Comparison of ENCODE assay signal across 32 mouse cellular contexts in the genomic region with DNA sequence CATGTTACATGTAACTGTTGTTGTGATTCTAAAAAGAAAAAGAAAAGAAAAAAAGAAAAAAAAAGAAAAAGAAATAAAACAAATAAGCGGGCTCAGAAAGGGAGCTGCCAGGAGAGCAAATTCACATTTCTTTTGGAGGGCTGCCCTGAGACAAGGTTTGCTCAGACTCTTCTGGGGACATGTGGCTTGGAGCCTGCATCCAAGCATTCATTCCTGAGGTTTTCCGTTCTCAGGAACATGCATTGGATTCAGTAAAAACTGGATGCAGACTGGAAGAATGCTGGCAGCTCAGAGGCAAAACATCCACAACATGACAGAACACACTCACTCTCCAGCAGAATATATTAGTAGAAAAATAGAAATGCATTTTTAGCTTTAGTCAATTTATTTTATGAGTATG. TPM values are rescaled to one million over a fixed set of nuclear protein-coding genes. Genes with fewer than 3 reads are reported as not detected.
"Had no signal": no experiment of that assay in that cellular context is flagged by ENCODE, and none has a peak within 500 bp of the region (broad histone marks: within the 10 kb centered on the region; RNA-seq: fewer than 3 reads in every experiment).

No protein-coding gene starts in this region.

- H3K36me3 ChIP-seq: heart, embryonic 13.5 days; heart, embryonic 15.5 days; hindbrain, embryonic 13.5 days; hindbrain, embryonic 15.5 days; kidney, embryonic 15.5 days; limb, embryonic 12.5 days; limb, embryonic 15.5 days; liver, embryonic 12.5 days had no signal

- ATAC-seq: hindbrain, postnatal 0 days; intestine, embryonic 16.5 days; liver, embryonic 12.5 days had no signal

- H3K9me3 ChIP-seq: heart, embryonic 15.5 days; hindbrain, embryonic 13.5 days; hindbrain, embryonic 15.5 days; kidney, embryonic 15.5 days; limb, embryonic 12.5 days; limb, embryonic 15.5 days; liver, embryonic 12.5 days had no signal

- DNase-seq: gastrocnemius, postnatal 14 days; gastrocnemius, postnatal 36 days; heart, adult 11 months; heart, adult 2 months; heart, postnatal 14 days; heart, postnatal 36 days; kidney, adult 11 months; kidney, adult 2 months; kidney, adult 9 months; kidney, postnatal 14 days; kidney, postnatal 36 days; layer of hippocampus, adult 9-11 months; layer of hippocampus, postnatal 36 days; left cerebral cortex, postnatal 4 days had no signal

- H3K27me3 ChIP-seq: heart, embryonic 13.5 days; heart, embryonic 15.5 days; hindbrain, embryonic 13.5 days; hindbrain, embryonic 15.5 days; kidney, embryonic 15.5 days; limb, embryonic 12.5 days; limb, embryonic 15.5 days; liver, embryonic 12.5 days had no signal

- H3K9ac ChIP-seq: heart, embryonic 13.5 days; heart, embryonic 15.5 days; hindbrain, embryonic 13.5 days; hindbrain, embryonic 15.5 days; kidney, embryonic 15.5 days; limb, embryonic 12.5 days; limb, embryonic 15.5 days; liver, embryonic 12.5 days; liver, embryonic 14.5 days had no signal

- H3K4me3 ChIP-seq: heart, adult 2 months; heart, embryonic 13.5 days; heart, embryonic 15.5 days; hindbrain, embryonic 13.5 days; hindbrain, embryonic 15.5 days; kidney, embryonic 15.5 days; limb, embryonic 12.5 days; limb, embryonic 15.5 days; liver, embryonic 12.5 days had no signal

- H3K4me2 ChIP-seq: heart, embryonic 11.5 days; heart, embryonic 13.5 days; heart, embryonic 15.5 days; hindbrain, embryonic 13.5 days; hindbrain, embryonic 15.5 days; kidney, embryonic 15.5 days; limb, embryonic 12.5 days; limb, embryonic 15.5 days; liver, embryonic 12.5 days had no signal

- H3K27ac ChIP-seq: heart, adult 2 months; heart, embryonic 13.5 days; heart, embryonic 15.5 days; hindbrain, embryonic 13.5 days; hindbrain, embryonic 15.5 days; hindbrain, postnatal 0 days; kidney, embryonic 15.5 days; kidney, postnatal 0 days; limb, embryonic 12.5 days; limb, embryonic 15.5 days; liver, embryonic 12.5 days; liver, embryonic 14.5 days had no signal

- H3K4me1 ChIP-seq: heart, embryonic 13.5 days; heart, embryonic 15.5 days; hindbrain, embryonic 13.5 days; hindbrain, embryonic 15.5 days; kidney, embryonic 15.5 days; limb, embryonic 12.5 days; limb, embryonic 15.5 days; liver, embryonic 12.5 days had no signal

RNA-seq across cellular contexts. Expression of a gene that starts 14.8 kb away (rescaled TPM):
- polyA plus RNA-seq: heart, postnatal 0 days; hindbrain, embryonic 13.5 days; hindbrain, embryonic 15.5 days; hindbrain, postnatal 0 days; intestine, embryonic 14.5 days; liver, adult 2 months had no signal

RNA-seq across cellular contexts. Expression of a gene that starts 35.2 kb away (rescaled TPM):
- polyA plus RNA-seq: heart, adult 2 months; heart, embryonic 11.5 days; heart, embryonic 13.5 days; heart, embryonic 15.5 days; heart, postnatal 0 days; hindbrain, embryonic 11.5 days; hindbrain, embryonic 15.5 days; hindbrain, postnatal 0 days; intestine, embryonic 14.5 days; intestine, embryonic 16.5 days; kidney, adult 2 months; kidney, embryonic 15.5 days; kidney, postnatal 0 days; large intestine, adult 2 months; liver, adult 2 months; liver, embryonic 12.5 days; liver, embryonic 14.5 days had no signal
